Mouse (Mus musculus): ENCODE results near the gene Zcchc7. TPM values are rescaled to one million over a fixed set of nuclear protein-coding genes. Genes with fewer than 3 reads are reported as not detected.

Gene Zcchc7
- total and polyA plus RNA-seq, 2 experiments from 2014 or later: 17.3 to 34.5 TPM

DNA sequence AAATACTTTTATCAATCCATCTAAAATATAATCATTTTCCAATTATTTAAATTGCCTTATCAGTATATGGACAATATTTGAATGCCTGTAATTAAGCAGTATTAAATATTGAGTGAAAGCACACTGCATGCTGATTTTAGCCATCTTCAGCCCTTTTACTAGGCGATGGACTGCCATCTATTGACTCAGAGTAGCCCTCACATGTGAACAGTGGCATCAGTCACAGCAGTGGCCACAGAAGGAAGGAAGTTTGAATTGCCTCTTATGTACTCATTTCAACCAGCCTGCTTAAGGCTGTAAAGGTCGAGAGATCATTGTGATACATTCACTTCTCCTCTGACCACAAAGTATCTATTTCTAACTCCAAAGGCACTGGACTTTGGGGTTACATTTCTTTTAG lies 154.4 kb downstream of the Zcchc7 start:
- no peaks in the 10 kb centered on the region for H3K36me3 ChIP-seq (ENCODE audit: insufficient read depth, low read length)
- H3K4me1 ChIP-seq (ENCODE audit: insufficient read depth, low read length): 0 out of 2 replicates have a peak, but pooled peaks cover 3% of the 10 kb centered on the region
- DNase-seq (ENCODE audit: low spot score) (peak; percentile 57), ATAC-seq (ENCODE audit: low FRiP score) (no peak)
- no peak overlapping the region for H3K4me2 ChIP-seq (ENCODE audit: low read depth, low read length, poor library complexity, severe bottlenecking)
- TF ChIP-seq CTCF (IDR thresholded peaks at IDR 0.05): peak; percentile 76
- 0 out of 2 replicates have a peak, but pooled peaks cover 5% of the 10 kb centered on the region for H3K27me3 ChIP-seq (ENCODE audit: insufficient read depth, low read length)
- no peak overlapping the region for H3K9ac ChIP-seq (replicated peaks; ENCODE audit: low read length, poor library complexity, severe bottlenecking)
- whole genome bisulfite sequencing: 33% methylated on average over 2 of the region's 2 CpGs
- H3K27ac ChIP-seq (ENCODE audit: low read depth, low read length): no peak overlapping the region
- no peaks in the 10 kb centered on the region for H3K9me3 ChIP-seq (ENCODE audit: low read length)
- H3K4me3 ChIP-seq (ENCODE audit: low read depth, low read length): no peak overlapping the region

DNA sequence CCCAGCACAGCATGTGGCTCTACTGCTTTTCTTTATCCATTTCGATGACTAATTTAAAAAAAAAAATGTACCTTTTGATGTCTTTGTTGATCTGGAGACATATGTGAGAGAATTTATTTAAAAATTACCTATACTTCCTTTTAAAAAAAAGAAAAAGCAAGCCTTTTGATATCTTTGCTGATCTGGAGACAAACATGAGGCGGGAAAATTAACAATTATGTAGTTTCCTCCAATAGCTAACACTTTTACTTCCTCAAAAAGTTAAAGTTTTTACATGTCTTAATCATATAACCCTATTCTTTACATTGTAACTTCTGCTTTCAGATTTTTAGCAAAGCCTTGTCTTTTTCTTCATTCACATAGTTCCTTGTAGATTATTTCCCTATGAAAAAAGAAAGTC lies 155.2 kb downstream of the Zcchc7 start:
- Histone ChIP-seq H3K4me3 (ENCODE audit: low read depth, low read length) (no peak overlapping the region), H3K36me3 (ENCODE audit: insufficient read depth, low read length) (no peaks in the 10 kb centered on the region), H3K9me3 (ENCODE audit: low read length) (no peaks in the 10 kb centered on the region), H3K27ac (ENCODE audit: low read depth, low read length) (no peak overlapping the region), H3K9ac (replicated peaks; ENCODE audit: low read length, poor library complexity, severe bottlenecking) (no peak overlapping the region), H3K27me3 (ENCODE audit: insufficient read depth, low read length) (0 out of 2 replicates have a peak, but pooled peaks cover 5% of the 10 kb centered on the region), H3K4me1 (ENCODE audit: insufficient read depth, low read length) (0 out of 2 replicates have a peak, but pooled peaks cover 3% of the 10 kb centered on the region), H3K4me2 (ENCODE audit: low read depth, low read length, poor library complexity, severe bottlenecking) (no peak overlapping the region)
- DNase-seq (ENCODE audit: low spot score): no peak
- no peak for ATAC-seq (ENCODE audit: low FRiP score)
- 63% methylated on average over 2 of the region's 2 CpGs for WGBS
- TF ChIP-seq CTCF (IDR thresholded peaks at IDR 0.05): no peak

DNA sequence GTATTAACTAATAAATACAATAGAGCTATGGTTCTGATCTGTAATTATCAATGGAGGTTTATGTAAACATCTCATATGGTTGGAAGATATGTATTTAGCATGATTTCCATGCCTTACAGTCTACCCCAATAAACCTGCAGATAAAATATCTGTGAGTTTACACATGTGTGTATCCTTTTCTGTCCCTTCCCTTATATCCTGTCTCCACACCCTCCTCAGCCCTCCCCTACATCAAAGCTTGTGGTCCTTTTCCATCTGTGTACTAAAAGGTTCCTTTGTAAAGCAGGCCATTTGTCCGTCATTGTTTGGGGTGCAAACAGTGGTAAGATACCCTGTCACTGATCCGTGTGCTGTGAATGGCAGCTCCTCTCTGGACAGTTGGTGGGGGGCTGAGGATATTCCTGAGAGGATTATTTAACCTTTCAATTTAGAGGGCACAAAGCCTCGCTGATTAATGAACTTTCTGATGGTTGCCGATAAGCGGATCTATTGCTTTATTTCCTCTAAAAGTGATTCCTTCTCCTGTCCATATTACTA lies 161.7 kb downstream of the Zcchc7 start:
- Histone ChIP-seq H3K36me3 (ENCODE audit: insufficient read depth, low read length) (peaks cover 2% of the 10 kb centered on the region; the same call in 1 of the 2 replicates), H3K27ac (ENCODE audit: low read depth, low read length) (no peak overlapping the region), H3K4me1 (ENCODE audit: insufficient read depth, low read length) (no peaks in the 10 kb centered on the region), H3K27me3 (ENCODE audit: insufficient read depth, low read length) (no peaks in the 10 kb centered on the region), H3K9ac (replicated peaks; ENCODE audit: low read length, poor library complexity, severe bottlenecking) (no peak overlapping the region), H3K4me2 (ENCODE audit: low read depth, low read length, poor library complexity, severe bottlenecking) (no peak overlapping the region), H3K4me3 (ENCODE audit: low read depth, low read length) (no peak overlapping the region), H3K9me3 (ENCODE audit: low read length) (no peaks in the 10 kb centered on the region)
- ATAC-seq (ENCODE audit: low FRiP score) (no peak), DNase-seq (ENCODE audit: low spot score) (no peak)
- TF ChIP-seq CTCF (IDR thresholded peaks at IDR 0.05): no peak
- WGBS: 24% methylated on average over 5 of the region's 5 CpGs

DNA sequence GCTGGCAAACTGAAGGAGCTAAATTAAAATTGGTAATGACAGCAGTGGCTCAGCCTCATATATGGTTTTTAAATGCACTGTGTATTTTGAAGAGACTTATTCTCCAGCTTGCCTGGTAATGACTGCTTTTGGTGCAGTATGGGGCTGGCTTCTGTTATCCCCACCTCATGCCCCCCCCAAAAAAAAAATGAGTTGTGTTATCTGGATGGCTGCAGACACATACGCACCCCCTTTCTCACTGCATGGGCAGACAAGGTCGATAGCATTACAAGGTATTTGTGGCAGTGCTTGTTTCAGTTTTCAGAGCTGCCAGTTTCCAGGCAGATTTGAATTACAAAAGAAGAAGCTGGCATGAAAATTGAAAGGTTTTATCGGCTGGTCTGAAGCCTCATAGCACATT lies 162.2 kb downstream of the Zcchc7 start:
- ATAC-seq (ENCODE audit: low FRiP score) (no peak), DNase-seq (ENCODE audit: low spot score) (peak; percentile 6)
- WGBS: 5% methylated on average over 3 of the region's 3 CpGs
- Histone ChIP-seq H3K4me1 (ENCODE audit: insufficient read depth, low read length) (no peaks in the 10 kb centered on the region), H3K36me3 (ENCODE audit: insufficient read depth, low read length) (peaks cover 2% of the 10 kb centered on the region; the same call in 1 of the 2 replicates), H3K9ac (replicated peaks; ENCODE audit: low read length, poor library complexity, severe bottlenecking) (no peak overlapping the region), H3K9me3 (ENCODE audit: low read length) (no peaks in the 10 kb centered on the region), H3K27me3 (ENCODE audit: insufficient read depth, low read length) (no peaks in the 10 kb centered on the region), H3K4me2 (ENCODE audit: low read depth, low read length, poor library complexity, severe bottlenecking) (no peak overlapping the region), H3K27ac (ENCODE audit: low read depth, low read length) (no peak overlapping the region), H3K4me3 (ENCODE audit: low read depth, low read length) (no peak overlapping the region)
- TF ChIP-seq CTCF (IDR thresholded peaks at IDR 0.05): no peak

DNA sequence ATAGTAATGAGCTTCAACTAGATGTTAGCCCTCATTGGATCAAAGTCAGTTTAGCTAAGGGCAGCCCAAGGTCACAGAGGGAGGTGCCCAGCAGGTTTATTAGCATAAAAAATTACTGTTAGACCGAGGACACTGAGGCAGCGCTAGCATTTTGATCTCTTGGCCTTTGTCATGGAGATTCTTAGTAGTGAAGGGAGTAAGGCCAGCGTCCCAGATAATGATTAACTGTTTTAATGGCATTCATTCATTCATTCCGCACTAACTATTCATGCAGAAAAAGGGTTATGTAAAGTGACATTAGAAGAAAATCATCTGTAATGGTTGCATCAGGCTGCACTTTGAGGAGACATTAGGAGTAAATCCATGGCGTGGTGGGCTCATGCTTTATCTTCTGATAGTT lies 165.2 kb downstream of the Zcchc7 start:
- Histone ChIP-seq H3K4me3 (ENCODE audit: low read depth, low read length) (no peak overlapping the region), H3K4me2 (ENCODE audit: low read depth, low read length, poor library complexity, severe bottlenecking) (no peak overlapping the region), H3K27me3 (ENCODE audit: insufficient read depth, low read length) (no peaks in the 10 kb centered on the region), H3K36me3 (ENCODE audit: insufficient read depth, low read length) (peaks cover 2% of the 10 kb centered on the region; the same call in 1 of the 2 replicates), H3K9me3 (ENCODE audit: low read length) (no peaks in the 10 kb centered on the region), H3K27ac (ENCODE audit: low read depth, low read length) (no peak overlapping the region), H3K4me1 (ENCODE audit: insufficient read depth, low read length) (no peaks in the 10 kb centered on the region), H3K9ac (replicated peaks; ENCODE audit: low read length, poor library complexity, severe bottlenecking) (no peak overlapping the region)
- no peak for TF ChIP-seq CTCF (IDR thresholded peaks at IDR 0.05)
- ATAC-seq (ENCODE audit: low FRiP score): no peak
- 65% methylated on average over 5 of the region's 5 CpGs for WGBS
- no peak for DNase-seq (ENCODE audit: low spot score)

DNA sequence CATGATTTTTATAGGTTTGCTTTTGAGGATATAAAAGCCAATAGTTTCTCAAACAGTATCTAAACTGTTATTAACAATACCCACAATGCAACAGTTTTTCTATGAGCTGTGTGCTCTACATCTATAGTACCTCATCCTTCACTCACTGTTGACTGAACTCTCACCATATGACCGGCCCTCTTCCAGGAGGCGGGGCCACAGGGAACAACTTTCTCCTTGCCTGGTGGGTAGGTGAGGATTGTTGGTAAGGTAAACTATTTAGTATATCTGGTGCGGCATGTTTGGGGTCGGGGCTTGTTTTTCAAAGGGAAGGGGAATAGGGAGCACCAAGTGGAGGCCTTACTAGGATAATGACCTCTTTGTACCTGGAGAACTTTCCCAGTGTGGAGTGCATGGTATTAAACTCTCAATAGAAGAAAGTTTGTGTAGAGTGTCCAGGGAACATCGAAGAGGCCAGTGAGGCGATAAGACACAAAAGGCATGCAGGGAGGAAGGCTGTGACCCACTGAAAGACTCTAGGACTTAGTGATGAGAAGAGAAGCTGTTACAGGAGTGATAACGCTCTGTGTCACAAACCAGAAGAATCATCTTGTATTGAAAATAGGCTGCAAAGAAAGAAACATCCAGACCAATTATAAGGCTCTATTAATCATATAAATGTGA lies 166.9 kb downstream of the Zcchc7 start:
- WGBS: 93% methylated on average over 7 of the region's 7 CpGs
- DNase-seq (ENCODE audit: low spot score): no peak

More for the DNA sequence above, 166.9 kb downstream of the Zcchc7 start:
- Histone ChIP-seq H3K4me3 (ENCODE audit: low read depth, low read length) (no peak overlapping the region), H3K27me3 (ENCODE audit: insufficient read depth, low read length) (no peaks in the 10 kb centered on the region), H3K9ac (replicated peaks; ENCODE audit: low read length, poor library complexity, severe bottlenecking) (no peak overlapping the region), H3K4me2 (ENCODE audit: low read depth, low read length, poor library complexity, severe bottlenecking) (no peak overlapping the region), H3K9me3 (ENCODE audit: low read length) (no peaks in the 10 kb centered on the region), H3K36me3 (ENCODE audit: insufficient read depth, low read length) (peaks cover 10% of the 10 kb centered on the region), H3K4me1 (ENCODE audit: insufficient read depth, low read length) (no peaks in the 10 kb centered on the region), H3K27ac (ENCODE audit: low read depth, low read length) (no peak overlapping the region)
- no peak for ATAC-seq (ENCODE audit: low FRiP score)
- TF ChIP-seq CTCF (IDR thresholded peaks at IDR 0.05): no peak
